Mouse (Mus musculus) forebrain, postnatal 0 days (tissue): ENCODE data around the gene Ntn5. TPM values are rescaled to one million over a fixed set of nuclear protein-coding genes. Genes with fewer than 3 reads are reported as not detected.

Experiments used
- ATAC-seq: fragments of 200-750 bp; cut with Nextera tagmentation; 2 replicates; pipeline ENCODE4 v1.8.0; 2017; ENCODE audit warnings: mild to moderate bottlenecking, moderate library complexity
- DNase-seq: peaks from one replicate; pipeline ENCODE4 v3.0.0-alpha.2; 2015
- H3K27ac ChIP-seq: fragments of 300-500 bp; sonication (generic); 2 replicates; pipeline ENCODE4 v1.5.1; 2014; ENCODE audit warnings: low read depth, mild to moderate bottlenecking, antibody characterized with exemption, low read length, moderate library complexity, mixed read lengths
- H3K27me3 ChIP-seq: fragments of 300-500 bp; sonication (generic); 2 replicates; pipeline ENCODE4 v1.6.1; 2014; ENCODE audit warnings: mild to moderate bottlenecking, low read length, mixed read lengths; ENCODE audit not compliant: insufficient read depth
- H3K36me3 ChIP-seq: fragments of 300-500 bp; sonication (generic); 2 replicates; pipeline ENCODE4 v1.6.1; 2014; ENCODE audit warnings: mild to moderate bottlenecking, moderate library complexity; ENCODE audit not compliant: insufficient read depth
- H3K4me1 ChIP-seq: fragments of 300-500 bp; sonication (generic); 2 replicates; pipeline ENCODE4 v1.6.1; 2014; ENCODE audit warnings: antibody characterized with exemption; ENCODE audit not compliant: insufficient read depth
- H3K4me2 ChIP-seq: fragments of 300-500 bp; sonication (generic); 2 replicates; pipeline ENCODE4 v1.6.1; 2014; ENCODE audit warnings: low read depth, mild to moderate bottlenecking, moderate library complexity
- H3K4me3 ChIP-seq: fragments of 300-500 bp; sonication (generic); 2 replicates; pipeline ENCODE4 v1.5.1; 2014; ENCODE audit warnings: low read depth, low read length, mixed read lengths
- H3K9ac ChIP-seq: fragments of 300-500 bp; sonication (generic); 2 replicates; pipeline ENCODE4 v1.6.1; 2014; ENCODE audit warnings: mild to moderate bottlenecking
- H3K9me3 ChIP-seq: fragments of 300-500 bp; sonication (generic); 2 replicates; pipeline ENCODE4 v1.6.1; 2016; ENCODE audit warnings: low read length
- CTCF ChIP-seq: sonication (generic); IDR thresholded peaks from 2 replicates; pipeline ENCODE4 v1.5.1; 2016; ENCODE audit warnings: antibody characterized with exemption, control low read depth, low read depth
- WGBS: fragments of 180-500 bp; shearing (Covaris S2); extraction: QIAGEN DNeasy Blood & Tissue Kit; methylation state at CpG from one replicate; pipeline ENCODE4 v1.1.7; 2014; 5-methylcytosine and 5-hydroxymethylcytosine counted together
- polyA plus RNA-seq: library from polyadenylated mRNA; unstranded; fragments of >200 nt; fragmentation: Nextera tagmentation; extraction: Ambion mirVana; gene quantifications from 2 replicates; pipeline ENCODE4 v1.2.1, GENCODE M21; 2015
- total RNA-seq: library from RNA; depleted of rRNA; stranded (reverse); fragments of >200 nt; gene quantifications from 2 replicates; pipeline ENCODE4 v1.2.3, GENCODE M21; 2014

The Ntn5 gene
- total and polyA plus RNA-seq, 2 experiments from 2014 or later: 0.33 to 0.47 TPM

DNA sequence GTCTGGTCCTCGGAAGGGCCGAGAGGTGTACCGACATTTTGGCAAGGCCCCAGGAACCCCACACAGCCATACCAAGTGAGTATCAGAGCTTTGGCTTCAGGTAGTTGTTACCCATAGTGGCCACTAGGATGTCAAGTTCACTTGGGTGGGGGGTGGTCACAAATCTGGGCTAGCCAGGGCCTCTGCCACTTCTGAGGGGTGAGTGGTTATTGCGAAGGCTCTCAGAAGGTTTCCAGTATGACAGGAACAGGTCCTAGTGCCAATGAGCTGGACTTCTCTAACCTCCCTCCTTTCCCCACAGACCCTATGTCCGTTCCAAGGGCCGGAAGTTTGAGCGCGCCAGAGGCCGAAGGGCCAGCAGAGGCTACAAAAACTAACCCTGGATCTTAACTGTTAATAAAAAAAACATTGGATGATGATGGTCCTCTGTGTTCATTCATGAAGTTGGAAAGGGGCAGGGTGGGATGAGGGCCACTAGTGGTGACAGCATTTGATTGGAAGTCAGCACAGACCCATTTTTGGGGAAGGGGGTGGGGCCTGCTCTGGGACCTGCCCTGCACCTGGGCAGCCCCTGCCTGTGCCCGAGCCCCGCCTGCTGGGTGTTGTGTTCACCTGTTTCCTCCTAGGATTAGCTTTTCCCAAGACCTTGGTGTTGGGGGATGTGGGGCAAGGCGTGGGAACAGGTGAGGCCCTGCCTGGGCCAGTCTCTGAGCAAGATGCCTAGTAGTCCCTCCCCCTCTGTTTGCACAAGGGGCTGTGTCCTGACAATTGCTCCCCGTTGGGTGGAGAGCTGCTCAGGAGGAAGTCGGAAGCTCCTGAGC is 36.8 kb downstream of the Ntn5 start, which contains the start of gene Fam83e:
TSS of gene Fam83e (plus strand) at position 800 of the 821 bp plus-strand sequence.
- TF ChIP-seq CTCF: peak; percentile 36
- Histone ChIP-seq H3K9ac (no peak within 1 kb of the TSS), H3K4me3 (no peak within 1 kb of the TSS), H3K9me3 (no peaks in the 10 kb centered on the region), H3K27ac (no peak within 1 kb of the TSS), H3K36me3 (peaks cover 51% of the 10 kb centered on the region), H3K27me3 (no peaks in the 10 kb centered on the region), H3K4me2 (no peak within 1 kb of the TSS), H3K4me1 (peaks cover 11% of the 10 kb centered on the region)
- WGBS: 78% methylated on average over 14 of the region's 14 CpGs
- ATAC-seq: no peak
- no peak for DNase-seq

DNA sequence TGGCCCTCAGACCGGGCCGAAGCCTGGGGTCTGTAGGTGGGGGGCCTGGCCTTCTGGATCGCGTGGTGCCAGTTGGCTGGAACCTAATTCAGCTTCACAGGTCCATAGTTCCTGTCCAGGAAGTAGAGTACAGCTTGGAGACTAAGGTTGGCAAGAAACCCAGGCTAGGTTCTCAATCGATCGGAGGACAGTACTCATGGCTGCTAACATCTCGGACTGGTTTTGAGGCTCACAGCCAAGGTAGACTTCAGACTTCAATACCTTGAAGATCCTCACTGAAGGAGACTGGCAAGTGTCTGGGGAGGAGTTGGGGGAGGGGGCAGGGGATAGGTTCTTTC is 37.4 kb downstream of the Ntn5 start:
- Histone ChIP-seq H3K9ac (no peak overlapping the region), H3K4me1 (peaks cover 5% of the 10 kb centered on the region), H3K36me3 (peaks cover 56% of the 10 kb centered on the region), H3K9me3 (no peaks in the 10 kb centered on the region), H3K27ac (no peak overlapping the region), H3K4me2 (no peak overlapping the region), H3K27me3 (no peaks in the 10 kb centered on the region), H3K4me3 (no peak overlapping the region)
- WGBS: 85% methylated on average over 7 of the region's 7 CpGs
- ATAC-seq (no peak), DNase-seq (no peak)
- TF ChIP-seq CTCF: no peak

DNA sequence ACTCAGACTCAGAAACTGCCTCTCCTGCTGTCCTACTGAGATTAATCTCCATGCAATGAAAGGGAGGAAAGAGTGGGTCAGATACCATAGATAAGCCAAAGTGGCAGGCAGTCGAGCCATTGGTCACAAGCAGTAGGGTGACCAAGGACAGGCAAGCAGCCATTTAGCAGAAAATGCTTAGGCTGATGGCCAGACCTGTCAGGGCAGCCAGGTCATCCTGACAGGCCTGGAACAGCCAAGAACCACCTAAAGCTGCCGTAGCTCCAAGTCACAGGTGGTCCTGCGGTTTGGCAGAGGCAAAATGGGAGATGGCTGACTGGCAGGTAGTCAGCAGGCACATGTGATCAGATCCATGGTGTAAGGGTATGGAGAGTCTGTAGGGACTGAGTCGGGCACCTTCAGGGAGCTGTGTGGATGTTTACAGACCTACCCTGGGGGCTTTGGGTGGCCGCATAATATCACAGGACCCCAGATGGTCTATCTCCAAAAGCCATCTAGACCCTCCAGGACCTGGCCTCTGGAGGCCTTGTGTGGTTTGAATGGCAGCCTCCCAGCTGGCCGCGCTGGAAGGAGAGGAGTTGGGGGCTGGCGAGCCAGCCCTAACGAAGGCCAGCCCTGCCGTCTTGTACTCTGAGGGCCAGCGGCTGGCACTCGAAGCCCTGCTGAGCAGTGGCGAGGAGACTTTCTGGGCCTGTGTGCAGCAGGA is 38.0 kb downstream of the Ntn5 start:
- Histone ChIP-seq H3K4me1 (peaks cover 5% of the 10 kb centered on the region; the same call in 1 of the 2 replicates), H3K9me3 (no peaks in the 10 kb centered on the region), H3K27ac (no peak overlapping the region), H3K36me3 (peaks cover 58% of the 10 kb centered on the region), H3K4me2 (no peak overlapping the region), H3K4me3 (no peak overlapping the region), H3K27me3 (no peaks in the 10 kb centered on the region), H3K9ac (no peak overlapping the region)
- no peak for ATAC-seq
- TF ChIP-seq CTCF: no peak
- DNase-seq: no peak
- 60% methylated on average over 13 of the region's 13 CpGs for WGBS

DNA sequence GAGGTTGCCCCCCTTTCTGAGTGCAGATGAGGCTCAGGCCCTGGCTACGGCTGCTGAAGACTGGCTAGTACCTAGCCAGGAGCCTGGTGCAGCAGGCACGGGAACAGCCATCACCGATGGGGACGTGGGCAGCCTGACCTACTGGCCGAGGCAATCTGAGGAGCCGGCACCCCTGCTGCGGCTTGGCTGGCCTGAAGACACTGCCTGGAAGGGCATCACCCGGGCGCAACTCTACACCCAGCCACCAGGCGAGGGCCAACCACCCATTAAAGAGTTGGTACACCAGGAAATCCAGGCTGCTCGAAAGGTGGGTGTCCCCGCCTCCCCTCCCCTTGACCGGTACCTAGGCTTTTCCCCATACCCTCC is 38.5 kb downstream of the Ntn5 start:
- ATAC-seq (no peak), DNase-seq (no peak)
- no peak for TF ChIP-seq CTCF
- Histone ChIP-seq H3K36me3 (peaks cover 61% of the 10 kb centered on the region), H3K9me3 (no peaks in the 10 kb centered on the region), H3K4me1 (peaks cover 5% of the 10 kb centered on the region; the same call in 1 of the 2 replicates), H3K27ac (no peak overlapping the region), H3K4me3 (no peak overlapping the region), H3K9ac (no peak overlapping the region), H3K4me2 (no peak overlapping the region), H3K27me3 (no peaks in the 10 kb centered on the region)
- 83% methylated on average over 13 of the region's 13 CpGs for WGBS

DNA sequence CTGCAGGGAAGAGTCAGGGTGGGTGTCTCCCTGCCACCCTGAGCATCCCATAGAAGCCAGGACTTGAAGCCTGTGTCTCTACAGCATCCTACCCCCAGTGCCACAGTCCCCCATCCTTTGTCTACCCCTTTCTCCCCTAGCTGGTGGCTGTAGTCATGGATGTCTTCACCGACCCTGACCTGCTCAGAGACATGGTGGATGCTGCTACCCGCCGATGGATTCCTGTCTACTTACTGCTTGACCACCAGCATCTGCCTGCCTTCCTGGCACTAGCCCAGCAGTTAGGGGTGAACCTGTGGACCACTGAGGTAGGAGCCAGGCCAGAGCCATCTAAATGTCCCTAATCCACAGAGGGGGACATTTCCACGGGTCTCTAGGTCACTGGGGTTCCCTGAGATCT is 39.5 kb downstream of the Ntn5 start:
- H3K9me3 ChIP-seq: no peaks in the 10 kb centered on the region
- DNase-seq: no peak
- H3K9ac ChIP-seq: no peak overlapping the region
- H3K27me3 ChIP-seq: no peaks in the 10 kb centered on the region
- 91% methylated on average over 4 of the region's 4 CpGs for whole genome bisulfite sequencing
- ATAC-seq: no peak
- peaks cover 61% of the 10 kb centered on the region for H3K36me3 ChIP-seq
- no peak overlapping the region for H3K4me2 ChIP-seq
- no peak overlapping the region for H3K4me3 ChIP-seq
- TF ChIP-seq CTCF: no peak
- peaks cover 5% of the 10 kb centered on the region; the same call in 1 of the 2 replicates for H3K4me1 ChIP-seq
- no peak overlapping the region for H3K27ac ChIP-seq

DNA sequence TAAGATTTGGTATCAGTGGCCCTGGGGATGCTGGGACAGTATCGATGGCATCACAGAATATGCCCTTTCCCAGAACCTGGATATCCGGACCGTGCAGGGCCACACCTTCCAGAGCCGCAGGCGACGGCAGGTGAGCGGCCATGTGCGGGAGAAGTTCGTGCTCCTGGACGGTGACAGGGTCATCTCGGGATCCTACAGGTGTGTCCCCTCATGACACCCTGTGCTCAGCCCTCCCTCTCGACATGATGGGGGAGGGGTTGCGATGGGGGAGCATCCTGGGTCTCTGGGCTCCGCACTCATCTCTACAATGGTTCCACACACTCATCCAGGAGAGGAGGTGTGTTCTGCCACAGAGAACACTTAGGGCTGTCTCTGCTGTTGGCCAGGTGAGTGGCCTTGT is 40.0 kb downstream of the Ntn5 start:
- no peak for DNase-seq
- H3K27ac ChIP-seq: no peak overlapping the region
- 91% methylated on average over 14 of the region's 14 CpGs for WGBS
- no peak for ATAC-seq
- H3K4me3 ChIP-seq: no peak overlapping the region
- H3K4me2 ChIP-seq: no peak overlapping the region
- H3K27me3 ChIP-seq: no peaks in the 10 kb centered on the region
- peaks cover 3% of the 10 kb centered on the region; the same call in 1 of the 2 replicates for H3K4me1 ChIP-seq
- TF ChIP-seq CTCF: no peak
- H3K36me3 ChIP-seq: peaks cover 63% of the 10 kb centered on the region
- no peaks in the 10 kb centered on the region for H3K9me3 ChIP-seq
- H3K9ac ChIP-seq: no peak overlapping the region

DNA sequence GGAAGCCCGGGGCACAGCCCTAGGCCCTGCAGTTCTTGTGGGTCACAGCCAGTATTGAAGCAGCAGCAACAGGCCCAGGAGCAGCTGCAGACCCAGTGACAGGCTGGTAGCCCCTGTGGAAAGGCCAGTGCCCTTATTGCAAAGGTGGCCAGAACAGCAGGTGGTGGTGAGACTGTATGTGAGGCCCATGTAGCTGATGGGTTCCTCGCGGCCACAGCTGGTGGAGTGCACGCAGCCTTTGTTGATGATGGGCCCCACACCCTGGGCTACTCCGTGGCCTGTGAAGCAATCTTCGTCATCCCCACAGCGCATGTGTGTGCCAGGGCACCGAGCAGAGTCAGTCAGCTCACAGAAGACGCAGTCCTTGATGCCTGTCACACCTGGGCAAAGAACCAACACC is 41.3 kb downstream of the Ntn5 start:
- DNase-seq (no peak), ATAC-seq (no peak)
- TF ChIP-seq CTCF: no peak
- no peak overlapping the region for H3K9ac ChIP-seq
- H3K4me3 ChIP-seq: no peak overlapping the region
- 92% methylated on average over 9 of the region's 9 CpGs for WGBS
- peaks cover 60% of the 10 kb centered on the region for H3K36me3 ChIP-seq
- H3K4me2 ChIP-seq: no peak overlapping the region
- H3K4me1 ChIP-seq: no peaks in the 10 kb centered on the region
- no peaks in the 10 kb centered on the region for H3K9me3 ChIP-seq
- no peak overlapping the region for H3K27ac ChIP-seq
- no peaks in the 10 kb centered on the region for H3K27me3 ChIP-seq
